Mouse (Mus musculus) limb, embryonic 11.5 days (tissue): Measurements from ENCODE around the gene Rab3ip. TPM values are rescaled to one million over a fixed set of nuclear protein-coding genes. Genes with fewer than 3 reads are reported as not detected.

Experiments
- ATAC-seq: fragments of 200-750 bp; cut with Nextera tagmentation; 2 replicates; pipeline ENCODE4 v1.8.0; 2017; ENCODE audit warnings: low read depth; ENCODE audit not compliant: insufficient number of reproducible peaks, low FRiP score, low TSS enrichment
- DNase-seq: peaks from one replicate; pipeline ENCODE4 v3.0.0-alpha.2; 2015; ENCODE audit warnings: low spot score
- H3K27ac ChIP-seq: fragments of 300-500 bp; sonication (generic); replicated peaks from 2 replicates; pipeline ENCODE4 v1.5.1; 2014; ENCODE audit warnings: low read depth, mild to moderate bottlenecking, low read length
- H3K27me3 ChIP-seq: fragments of 300-500 bp; sonication (generic); 2 replicates; pipeline ENCODE4 v1.6.1; 2014; ENCODE audit warnings: mild to moderate bottlenecking, low read length, mixed read lengths; ENCODE audit not compliant: control insufficient read depth, insufficient read depth
- H3K36me3 ChIP-seq: fragments of 300-500 bp; sonication (generic); 2 replicates; pipeline ENCODE4 v1.6.1; 2014; ENCODE audit warnings: mild to moderate bottlenecking, low read length, moderate library complexity, mixed read lengths; ENCODE audit not compliant: control insufficient read depth, insufficient read depth
- H3K4me1 ChIP-seq: fragments of 300-500 bp; sonication (generic); 2 replicates; pipeline ENCODE4 v1.6.1; 2014; ENCODE audit warnings: low read length, mixed read lengths; ENCODE audit not compliant: control insufficient read depth, insufficient read depth
- H3K4me2 ChIP-seq: fragments of 300-500 bp; sonication (generic); 2 replicates; pipeline ENCODE4 v1.6.1; 2014; ENCODE audit warnings: low read depth, mild to moderate bottlenecking, moderate library complexity; ENCODE audit not compliant: severe bottlenecking
- H3K4me3 ChIP-seq: fragments of 300-500 bp; sonication (generic); 2 replicates; pipeline ENCODE4 v1.5.1; 2014; ENCODE audit warnings: low read depth, low read length
- H3K9ac ChIP-seq: fragments of 300-500 bp; sonication (generic); 2 replicates; pipeline ENCODE4 v1.6.1; 2014; ENCODE audit warnings: mild to moderate bottlenecking, low read length
- H3K9me3 ChIP-seq: fragments of 300-500 bp; sonication (generic); 2 replicates; pipeline ENCODE4 v1.6.1; 2016; ENCODE audit warnings: low read length; ENCODE audit not compliant: control insufficient read depth
- WGBS: fragments of 180-500 bp; shearing (Covaris S2); extraction: QIAGEN DNeasy Blood & Tissue Kit; methylation state at CpG from one replicate; pipeline ENCODE4 v1.1.7; 2014; 5-methylcytosine and 5-hydroxymethylcytosine counted together
- polyA plus RNA-seq: library from polyadenylated mRNA; unstranded; fragments of >200 nt; fragmentation: Nextera tagmentation; extraction: Ambion mirVana; gene quantifications from 2 replicates; pipeline ENCODE4 v1.2.1, GENCODE M21; 2014

Gene Rab3ip
- polyA plus RNA-seq, 1 experiment from 2014 or later, result 43.1 TPM

GRCm38 (mm10) chr10:116921416-116921815, 29.2 kb downstream of the Rab3ip start:
- H3K9me3 ChIP-seq, result no peaks in the 10 kb centered on the region
- H3K27me3 ChIP-seq, result no peaks in the 10 kb centered on the region
- no peak overlapping the region for H3K9ac ChIP-seq
- H3K27ac ChIP-seq, result no peak overlapping the region
- 0 out of 2 replicates have a peak, but pooled peaks have one; percentile 21 for ATAC-seq
- H3K36me3 ChIP-seq, result peaks cover 2% of the 10 kb centered on the region; the same call in 1 of the 2 replicates
- 91% methylated on average over 15 of the region's 15 CpGs for WGBS
- no peak overlapping the region for H3K4me2 ChIP-seq
- H3K4me3 ChIP-seq, result no peak overlapping the region
- no peak for DNase-seq
- no peaks in the 10 kb centered on the region for H3K4me1 ChIP-seq

- ATAC-seq, result no peak
- Histone ChIP-seq H3K9me3 (no peaks in the 10 kb centered on the region), H3K4me1 (no peaks in the 10 kb centered on the region), H3K4me3 (no peak overlapping the region), H3K9ac (no peak overlapping the region), H3K27ac (no peak overlapping the region), H3K27me3 (no peaks in the 10 kb centered on the region), H3K4me2 (no peak overlapping the region), H3K36me3 (peaks cover 2% of the 10 kb centered on the region; the same call in 1 of the 2 replicates)
- DNase-seq, result no peak
- 94% methylated on average over 8 of the region's 8 CpGs for WGBS
Observed at GRCm38 (mm10) chr10:116920641-116921040, 29.9 kb downstream of the Rab3ip start.

- Histone ChIP-seq H3K27ac (no peak overlapping the region), H3K9me3 (no peaks in the 10 kb centered on the region), H3K4me3 (no peak overlapping the region), H3K36me3 (peaks cover 2% of the 10 kb centered on the region; the same call in 1 of the 2 replicates), H3K4me1 (no peaks in the 10 kb centered on the region), H3K9ac (no peak overlapping the region), H3K27me3 (no peaks in the 10 kb centered on the region), H3K4me2 (no peak overlapping the region)
- WGBS, result 87% methylated on average over 25 of the region's 25 CpGs
- ATAC-seq (no peak), DNase-seq (no peak)
Observed at GRCm38 (mm10) chr10:116919368-116920317, 30.9 kb downstream of the Rab3ip start.

- Histone ChIP-seq H3K36me3 (peaks cover 2% of the 10 kb centered on the region; the same call in 1 of the 2 replicates), H3K4me2 (no peak overlapping the region), H3K27me3 (no peaks in the 10 kb centered on the region), H3K4me1 (no peaks in the 10 kb centered on the region), H3K4me3 (no peak overlapping the region), H3K9ac (no peak overlapping the region), H3K27ac (no peak overlapping the region), H3K9me3 (no peaks in the 10 kb centered on the region)
- WGBS, result 74% methylated on average over 8 of the region's 8 CpGs
- no peak for DNase-seq
- no peak for ATAC-seq
Observed at GRCm38 (mm10) chr10:116916581-116916980, 34.0 kb downstream of the Rab3ip start.

GRCm38 (mm10) chr10:116915286-116915685, 35.3 kb downstream of the Rab3ip start:
- ATAC-seq (no peak), DNase-seq (no peak)
- Histone ChIP-seq H3K4me2 (no peak overlapping the region), H3K9ac (no peak overlapping the region), H3K9me3 (no peaks in the 10 kb centered on the region), H3K4me3 (no peak overlapping the region), H3K4me1 (no peaks in the 10 kb centered on the region), H3K36me3 (peaks cover 2% of the 10 kb centered on the region; the same call in 1 of the 2 replicates), H3K27me3 (no peaks in the 10 kb centered on the region), H3K27ac (no peak overlapping the region)
- WGBS, result 95% methylated on average over 8 of the region's 8 CpGs

- Histone ChIP-seq H3K4me3 (no peak overlapping the region), H3K36me3 (peaks cover 8% of the 10 kb centered on the region; the same call in 1 of the 2 replicates), H3K27ac (no peak overlapping the region), H3K4me2 (no peak overlapping the region), H3K27me3 (no peaks in the 10 kb centered on the region), H3K9ac (no peak overlapping the region), H3K4me1 (no peaks in the 10 kb centered on the region), H3K9me3 (no peaks in the 10 kb centered on the region)
- DNase-seq, result no peak
- WGBS, result 93% methylated on average over 9 of the region's 9 CpGs
- ATAC-seq, result no peak
Observed at GRCm38 (mm10) chr10:116914586-116914985, 36.0 kb downstream of the Rab3ip start.

- DNase-seq (no peak), ATAC-seq (no peak)
- no peaks in the 10 kb centered on the region for H3K27me3 ChIP-seq
- no peak overlapping the region for H3K4me3 ChIP-seq
- no peaks in the 10 kb centered on the region for H3K9me3 ChIP-seq
- WGBS, result 92% methylated on average over 17 of the region's 17 CpGs
- H3K36me3 ChIP-seq, result peaks cover 7% of the 10 kb centered on the region; the same call in 1 of the 2 replicates
- H3K9ac ChIP-seq, result no peak overlapping the region
- no peak overlapping the region for H3K27ac ChIP-seq
- H3K4me1 ChIP-seq, result no peaks in the 10 kb centered on the region
- H3K4me2 ChIP-seq, result no peak overlapping the region
Observed at GRCm38 (mm10) chr10:116913647-116914273, 36.8 kb downstream of the Rab3ip start.

- Histone ChIP-seq H3K4me2 (no peak overlapping the region), H3K27me3 (no peaks in the 10 kb centered on the region), H3K4me3 (no peak overlapping the region), H3K9ac (no peak overlapping the region), H3K4me1 (no peaks in the 10 kb centered on the region), H3K36me3 (peaks cover 7% of the 10 kb centered on the region; the same call in 1 of the 2 replicates), H3K27ac (no peak overlapping the region), H3K9me3 (no peaks in the 10 kb centered on the region)
- ATAC-seq, result no peak
- no peak for DNase-seq
- 89% methylated on average over 9 of the region's 9 CpGs for WGBS
Observed at GRCm38 (mm10) chr10:116912850-116913249, 37.7 kb downstream of the Rab3ip start.
